Mouse (Mus musculus): ENCODE results near the gene Gm17304.

GRCm38 (mm10) chr5:106575098-106575497 lies 33.8 kb upstream of the Gm17304 start:
- TF ChIP-seq CTCF (IDR thresholded peaks at IDR 0.05) (no peak), POLR2A (IDR thresholded peaks at IDR 0.05; ENCODE audit: insufficient read depth, low read depth, low read length) (no peak), EP300 (IDR thresholded peaks at IDR 0.05; ENCODE audit: insufficient read depth, low read depth, low read length) (no peak)

Data from heart, adult 2 months (tissue).